Mouse (Mus musculus) small intestine, adult 2 months (tissue): ENCODE results near the gene Agr2.

Experiments used
- CTCF ChIP-seq: fragments of 200-500 bp; IDR thresholded peaks from 2 replicates; pipeline ENCODE4 v1.5.1; 2012; ENCODE audit warnings: low read depth, mild to moderate bottlenecking, control low read depth, inconsistent platforms, low read length, moderate library complexity, mixed read lengths; ENCODE audit not compliant: insufficient replicate concordance, insufficient read length; ENCODE audit errors: extremely low read depth
- POLR2A ChIP-seq: fragments of 200-500 bp; IDR thresholded peaks from 2 replicates; pipeline ENCODE4 v1.6.1; 2012; ENCODE audit warnings: low read depth, mild to moderate bottlenecking, control low read depth, inconsistent platforms, low read length, moderate library complexity

GRCm38 (mm10) chr12:35977633-35978246 is 15.0 kb upstream of the Agr2 start:
- TF ChIP-seq POLR2A (no peak), CTCF (no peak)
